Mouse (Mus musculus) kidney, adult 2 months (tissue): ENCODE results near the gene Tmem200b.

Source experiments
- CTCF ChIP-seq: fragments of 200-500 bp; conservative IDR thresholded peaks from 2 replicates; pipeline ENCODE4 v1.5.1; 2011; ENCODE audit warnings: low read depth, mild to moderate bottlenecking, control low read depth, low read length, moderate library complexity, mixed read lengths; ENCODE audit not compliant: insufficient read depth, insufficient read length
- POLR2A ChIP-seq: fragments of 200-500 bp; IDR thresholded peaks from one replicate; pipeline ENCODE4 v1.6.1; 2011; ENCODE audit warnings: low read depth, low read length, control low read depth

- TF ChIP-seq POLR2A (no peak), CTCF (no peak)
Measured at GRCm38 (mm10) chr4:131881306-131881705, 40.3 kb upstream of the Tmem200b start.
